Mouse (Mus musculus) layer of hippocampus, postnatal 36 days (tissue): ENCODE results near the gene Ldb3. TPM values are rescaled to one million over a fixed set of nuclear protein-coding genes. Genes with fewer than 3 reads are reported as not detected.

Experiments
- DNase-seq, 2 experiments: peaks; one replicate each; pipeline ENCODE4 v3.0.0; 2022
- total RNA-seq, 2 experiments: library from RNA; stranded (reverse); gene quantifications; 2 replicates each; pipeline ENCODE4 v1.2.3; 2021

Ldb3 gene
- total RNA-seq, 2 experiments from 2014 or later = 3.4 to 4.0 TPM

DNA sequence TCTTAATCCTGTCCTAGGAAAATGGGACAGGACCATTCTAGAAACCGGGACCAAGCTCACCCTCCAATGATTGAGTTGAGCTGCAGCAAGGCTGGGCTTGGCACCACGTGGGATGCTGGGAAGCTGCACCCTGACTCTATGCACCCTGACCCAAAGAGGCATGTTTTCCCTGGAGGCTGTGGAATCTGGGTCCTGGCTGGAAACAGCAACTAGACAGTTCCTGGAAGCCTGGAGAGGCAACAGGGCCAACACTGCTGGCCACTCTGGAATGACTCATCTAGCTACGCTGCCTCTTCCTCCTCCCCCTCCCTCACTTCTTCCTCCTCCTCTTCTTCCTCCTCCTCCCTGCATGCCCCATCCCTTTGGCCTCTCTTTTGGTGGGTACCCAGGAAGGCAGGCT lies 34.4 kb downstream of the Ldb3 start:
- no peak for DNase-seq

GRCm38 (mm10) chr14:34553470-34553869 lies 35.0 kb downstream of the Ldb3 start:
- DNase-seq = no peak

DNA sequence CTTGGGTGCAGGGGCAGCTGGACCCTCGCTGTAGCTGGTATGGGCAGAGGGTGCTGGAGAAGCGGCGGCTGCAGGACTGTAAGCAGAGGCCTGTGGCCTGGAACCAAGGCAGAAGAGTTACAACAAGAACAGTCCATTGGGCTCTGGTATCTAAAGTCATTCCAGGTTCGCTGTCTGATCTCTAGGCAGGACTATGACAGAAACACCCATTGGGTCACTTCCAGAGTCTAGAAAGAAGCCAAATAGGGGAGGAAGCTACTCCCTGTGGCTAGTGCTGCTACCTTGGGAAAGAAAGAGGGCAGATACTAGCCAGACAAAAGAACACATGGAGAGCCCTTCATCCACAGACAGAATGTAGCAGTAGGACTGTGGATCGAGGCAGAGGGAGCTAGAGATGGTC lies 36.3 kb downstream of the Ldb3 start:
- no peak for DNase-seq

DNA sequence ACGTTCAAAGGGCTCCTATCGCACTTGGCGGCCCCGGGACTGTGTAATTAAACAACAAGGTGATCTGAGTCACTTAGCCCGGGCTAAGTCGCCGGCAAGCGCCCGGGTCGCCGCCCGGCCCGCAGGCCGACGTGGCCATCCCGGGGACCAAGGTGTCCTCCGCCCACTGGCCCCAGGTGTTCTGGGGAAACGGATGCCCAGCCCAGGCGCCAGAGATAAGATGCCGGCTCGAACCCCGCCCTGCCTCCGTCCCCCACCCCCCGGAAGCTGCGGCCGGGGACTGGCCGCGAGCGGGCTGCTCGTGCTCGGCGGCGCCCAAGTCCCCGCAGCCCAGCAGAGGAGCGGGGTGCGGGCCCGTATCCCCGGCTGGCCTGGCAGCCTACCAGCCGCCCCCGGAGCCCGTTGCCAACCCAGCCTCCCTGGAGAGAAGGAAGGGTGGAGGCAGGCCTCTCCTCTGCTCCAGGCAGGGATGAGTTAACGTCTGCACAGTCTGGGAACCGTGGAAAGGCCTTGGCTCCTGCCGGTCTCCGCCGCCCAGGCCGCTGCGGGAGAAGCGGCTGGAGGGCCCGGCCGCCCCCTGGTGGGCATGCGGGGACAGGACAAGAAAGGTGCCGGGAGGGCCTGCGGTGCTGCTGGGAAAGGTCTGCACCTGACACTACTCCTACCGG lies 39.3 kb downstream of the Ldb3 start:
- peak; percentile 79 to 81 for DNase-seq

DNA sequence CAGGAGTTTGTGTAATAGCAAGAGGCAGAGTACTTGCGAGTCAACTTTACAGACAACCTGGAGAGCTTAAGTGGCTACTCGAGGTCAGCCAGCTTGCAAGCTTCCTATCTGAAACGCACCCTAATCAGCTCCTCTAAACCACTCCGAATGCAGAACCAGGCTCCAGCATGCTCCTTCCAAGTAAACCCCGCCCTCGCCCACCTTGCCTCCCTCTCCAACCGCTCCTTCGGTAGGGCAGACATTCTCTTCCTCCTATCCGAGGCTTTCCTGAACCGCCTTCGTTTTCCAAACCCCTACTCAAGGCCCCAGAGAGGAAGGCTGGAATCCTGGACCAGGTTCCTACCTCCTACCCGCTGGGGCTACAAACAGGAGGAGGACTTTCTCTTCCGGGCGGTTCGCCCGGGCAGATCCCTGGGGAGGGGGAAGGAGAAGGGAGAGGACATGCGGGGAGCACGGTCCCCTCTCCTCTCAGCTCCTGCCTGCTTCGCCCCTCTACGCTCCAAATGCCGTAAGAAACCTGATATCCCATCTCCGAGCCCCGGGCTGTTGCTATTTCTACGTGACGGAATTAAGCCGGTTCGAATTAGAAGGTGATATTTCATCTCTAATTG lies 40.0 kb downstream of the Ldb3 start:
- DNase-seq = peak; percentile 46 to 48

- DNase-seq = no peak
Measured at GRCm38 (mm10) chr14:34544545-34544944, 43.9 kb downstream of the Ldb3 start.

GRCm38 (mm10) chr14:34544001-34544400 lies 44.5 kb downstream of the Ldb3 start:
- no peak for DNase-seq

GRCm38 (mm10) chr14:34543596-34543995 lies 44.9 kb downstream of the Ldb3 start:
- no peak for DNase-seq

- DNase-seq = no peak
Measured at GRCm38 (mm10) chr14:34541896-34542295, 46.6 kb downstream of the Ldb3 start.

GRCm38 (mm10) chr14:34540685-34541162 lies 47.8 kb downstream of the Ldb3 start:
- DNase-seq = no peak

DNA sequence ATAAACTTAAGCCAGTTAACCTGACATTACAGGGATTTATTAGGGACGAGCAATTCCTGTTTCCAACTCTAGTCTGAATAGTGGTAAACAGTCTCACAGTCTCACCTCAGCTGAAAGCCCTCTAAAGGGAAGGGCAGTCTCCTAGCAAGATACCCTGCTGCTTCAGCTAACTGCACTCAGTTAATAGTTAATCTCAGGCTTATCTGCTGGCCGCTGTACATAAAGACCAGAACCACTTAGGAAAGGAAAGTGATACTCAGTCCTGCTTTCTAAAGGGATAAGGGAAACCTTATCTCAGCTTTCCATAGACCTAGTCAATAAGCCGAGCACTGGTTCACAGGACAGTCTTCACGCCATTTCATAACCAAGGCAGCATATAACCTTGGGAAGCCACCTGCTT lies 52.6 kb downstream of the Ldb3 start:
- no peak for DNase-seq

GRCm38 (mm10) chr14:34533537-34533936 lies 54.9 kb downstream of the Ldb3 start:
- DNase-seq = no peak

DNA sequence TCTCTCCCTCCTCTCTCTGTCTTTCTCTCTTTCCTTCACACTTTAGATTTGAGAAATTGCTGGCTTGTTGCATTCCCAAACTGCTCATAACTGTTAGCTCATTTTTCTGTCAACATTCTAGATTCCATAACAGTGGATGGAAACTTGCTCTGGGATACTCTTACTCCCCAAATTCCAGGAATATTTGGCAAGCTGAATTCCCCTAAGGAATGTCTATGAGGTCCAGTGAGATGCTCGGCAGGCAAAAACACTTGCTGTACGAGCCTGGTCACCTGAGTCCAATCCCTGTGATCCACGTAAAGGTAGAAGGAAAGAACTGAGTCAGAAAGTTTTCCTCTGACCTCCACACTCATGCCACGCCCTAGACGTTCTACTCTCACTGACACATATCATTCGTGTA lies 55.9 kb downstream of the Ldb3 start:
- DNase-seq = no peak

GRCm38 (mm10) chr14:34528804-34529203 lies 59.7 kb downstream of the Ldb3 start:
- DNase-seq = no peak

- DNase-seq = no peak
Measured at GRCm38 (mm10) chr14:34522701-34523100, 65.8 kb downstream of the Ldb3 start, which contains the start of gene 9230112D13Rik. TSS of gene 9230112D13Rik (minus strand) at chr14:34522801.

DNA sequence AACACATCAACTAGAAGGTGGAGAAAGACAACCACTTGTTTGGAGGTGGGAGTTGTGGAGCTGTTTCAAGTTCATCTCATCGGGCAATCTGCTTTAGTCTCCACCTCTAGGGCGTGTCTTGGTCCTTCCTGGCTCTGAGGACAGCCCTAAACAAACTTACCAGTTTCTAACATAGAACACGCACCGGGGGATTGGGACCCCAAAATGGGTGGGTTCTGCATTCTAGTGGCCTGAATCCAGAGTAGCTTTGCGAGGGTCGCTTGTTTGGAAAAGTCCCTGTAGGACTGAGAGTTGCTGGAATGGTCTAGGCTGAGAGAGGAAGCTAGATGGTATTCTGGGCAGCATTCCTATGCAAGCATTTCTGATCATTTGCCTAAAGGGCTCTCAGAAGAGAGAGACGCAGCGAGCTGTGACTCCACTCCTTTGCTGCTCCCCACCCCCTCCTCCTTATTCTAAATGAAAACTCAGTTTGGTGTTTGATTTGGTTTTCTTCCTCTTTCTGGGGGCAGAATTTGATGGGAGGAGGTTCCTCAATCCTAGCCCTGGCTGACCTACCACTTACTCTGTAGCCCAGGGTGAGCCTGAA lies 70.4 kb downstream of the Ldb3 start:
- DNase-seq = no peak

- no peak for DNase-seq
Measured at GRCm38 (mm10) chr14:34516960-34517577, 71.4 kb downstream of the Ldb3 start.

DNA sequence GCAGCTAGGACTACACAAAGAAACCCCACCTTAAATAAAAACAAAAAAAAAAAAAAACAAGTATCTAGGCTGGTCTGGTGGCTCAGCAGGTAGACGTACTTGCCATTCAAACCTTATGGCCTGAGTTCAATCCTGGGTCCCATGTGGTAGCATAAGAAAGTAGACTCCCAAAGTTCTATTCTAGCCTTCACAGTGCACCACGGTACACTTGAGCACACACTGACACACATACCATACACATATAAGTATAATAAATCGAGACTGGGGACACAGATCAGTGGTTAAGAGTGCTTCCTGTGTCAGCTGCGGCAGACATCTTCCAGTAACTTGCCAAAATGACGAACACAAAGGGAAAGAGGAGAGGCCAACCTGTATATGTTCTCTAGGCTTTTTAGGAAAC lies 72.6 kb downstream of the Ldb3 start:
- no peak for DNase-seq

DNA sequence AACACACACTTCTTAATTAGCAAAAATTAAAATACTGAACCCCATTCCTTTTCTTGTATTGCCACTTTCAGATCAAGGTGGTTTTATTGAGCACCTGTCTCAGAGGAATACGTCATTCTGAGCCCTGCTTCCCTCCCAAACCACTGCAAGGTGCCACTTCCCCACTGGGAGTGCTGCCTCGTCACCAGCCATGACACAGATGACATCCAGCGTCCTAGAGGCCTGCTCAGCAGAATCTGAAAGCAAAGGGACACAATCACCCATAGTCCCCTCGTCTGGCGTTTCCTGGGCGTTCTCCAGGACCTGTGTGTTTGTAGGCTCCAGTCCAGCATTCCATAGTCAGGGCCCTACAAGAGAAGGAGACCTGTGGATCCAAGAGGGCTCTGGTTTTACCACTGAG lies 74.4 kb downstream of the Ldb3 start:
- DNase-seq = no peak

DNA sequence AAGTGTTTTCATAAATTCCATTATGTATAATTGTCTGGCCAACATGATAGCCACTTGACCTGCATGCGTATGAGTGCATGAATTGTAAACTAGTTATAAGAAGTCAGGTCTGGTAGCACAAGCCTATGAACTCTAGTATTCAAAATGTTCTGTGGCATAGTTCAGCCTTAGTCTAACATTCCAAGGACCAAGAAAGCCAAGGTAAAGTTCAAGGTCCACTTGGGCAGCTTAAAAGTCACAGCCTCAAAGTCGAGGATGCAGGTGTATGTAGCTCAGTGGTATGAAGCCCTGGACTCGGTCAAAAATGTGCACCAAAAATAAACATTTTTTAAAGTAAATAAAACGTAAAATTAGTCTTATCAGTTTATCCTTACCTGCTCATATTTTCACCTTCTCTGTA lies 75.9 kb downstream of the Ldb3 start:
- DNase-seq = no peak

GRCm38 (mm10) chr14:34511901-34512300 lies 76.6 kb downstream of the Ldb3 start:
- no peak for DNase-seq

GRCm38 (mm10) chr14:34508842-34509439 lies 79.5 kb downstream of the Ldb3 start:
- DNase-seq = no peak
